14 mouse cellular contexts compared by ENCODE assay signal in genomic region chr4:102496269-102497177, GRCm38 (mm10).
A peak's percentile ranks its signal among the peaks of the same experiment; 100 is the strongest.
DNase-seq lines count a peak whose midpoint lies in the region; ATAC-seq and TF ChIP-seq lines count a peak whose summit lies in the region.
"Had no signal": no experiment of that assay in that cellular context is flagged by ENCODE, and none has a peak within 500 bp of the region (broad histone marks: within the 10 kb centered on the region; RNA-seq: fewer than 3 reads in every experiment).

No protein-coding gene starts in this region.

- no peaks in the 10 kb centered on the region for H3K27me3 ChIP-seq in forebrain, postnatal 0 days (ENCODE audit: insufficient read depth, low read length)
- H3K27me3 ChIP-seq in forebrain, embryonic 12.5 days = no peaks in the 10 kb centered on the region
- no peaks in the 10 kb centered on the region for H3K27me3 ChIP-seq in hindbrain, postnatal 0 days (ENCODE audit: insufficient read depth, low read length)
- H3K27me3 ChIP-seq in hindbrain, embryonic 10.5 days (ENCODE audit: insufficient read depth, poor library complexity, severe bottlenecking) = no peaks in the 10 kb centered on the region
- H3K27me3 ChIP-seq: hindbrain, embryonic 12.5 days; intestine, embryonic 15.5 days had no signal

- DNase-seq in forebrain, postnatal 0 days = peak; percentile 69
- peak; percentile 37 for DNase-seq in hindbrain, postnatal 0 days (ENCODE audit: low spot score)
- DNase-seq in hindbrain, embryonic 10.5 days (ENCODE audit: low spot score) = no peak
- DNase-seq in brain, embryonic 14.5 days (ENCODE audit: low read depth) = peak; percentile 78
- DNase-seq in layer of hippocampus, adult 8-10 months (ENCODE audit: low spot score in 2 of 2) = peak; percentile 38 to 46
- no peak for DNase-seq in thymus, postnatal 4 days
- DNase-seq: adrenal gland, adult 8-10 months; lung, postnatal 14 days; thymus, adult 2 months had no signal

- H3K27ac ChIP-seq in forebrain, postnatal 0 days (ENCODE audit: low read depth, low read length) = peak overlapping the region; percentile 45
- no peak overlapping the region for H3K27ac ChIP-seq in forebrain, embryonic 12.5 days
- H3K27ac ChIP-seq in hindbrain, postnatal 0 days = no peak overlapping the region
- H3K27ac ChIP-seq in hindbrain, embryonic 10.5 days = no peak overlapping the region
- H3K27ac ChIP-seq: hindbrain, embryonic 12.5 days; intestine, embryonic 15.5 days; limb, embryonic 12.5 days had no signal

- ATAC-seq in forebrain, postnatal 0 days = peak; percentile 63
- ATAC-seq in forebrain, embryonic 12.5 days (ENCODE audit: low FRiP score) = no peak
- no peak for ATAC-seq in hindbrain, postnatal 0 days
- ATAC-seq: CD4-positive, CD25-positive, alpha-beta regulatory T cell, adult 4 months; intestine, embryonic 15.5 days had no signal

- 67% methylated on average over 20 of the region's 20 CpGs for WGBS in forebrain, postnatal 0 days
- 90% methylated on average over 20 of the region's 20 CpGs for WGBS in forebrain, embryonic 12.5 days
- WGBS in hindbrain, postnatal 0 days = 78% methylated on average over 20 of the region's 20 CpGs
- 92% methylated on average over 20 of the region's 20 CpGs for WGBS in hindbrain, embryonic 10.5 days

- peaks cover 8% of the 10 kb centered on the region; the same call in 1 of the 2 replicates for H3K4me1 ChIP-seq in forebrain, postnatal 0 days (ENCODE audit: insufficient read depth)
- H3K4me1 ChIP-seq in forebrain, embryonic 12.5 days = peaks cover 9% of the 10 kb centered on the region
- H3K4me1 ChIP-seq in hindbrain, postnatal 0 days (ENCODE audit: insufficient read depth, low read length) = no peaks in the 10 kb centered on the region
- H3K4me1 ChIP-seq in hindbrain, embryonic 10.5 days (replicated peaks) = peaks cover 6% of the 10 kb centered on the region
- H3K4me1 ChIP-seq: intestine, embryonic 15.5 days had no signal

- H3K9ac ChIP-seq in forebrain, postnatal 0 days = no peak overlapping the region
- H3K9ac ChIP-seq in forebrain, embryonic 12.5 days = no peak overlapping the region
- no peak overlapping the region for H3K9ac ChIP-seq in hindbrain, postnatal 0 days (replicated peaks; ENCODE audit: low read length)
- H3K9ac ChIP-seq: hindbrain, embryonic 12.5 days; intestine, embryonic 15.5 days; limb, embryonic 12.5 days had no signal

- H3K4me2 ChIP-seq in forebrain, postnatal 0 days (ENCODE audit: low read depth) = no peak overlapping the region
- H3K4me2 ChIP-seq in forebrain, embryonic 12.5 days = no peak overlapping the region
- H3K4me2 ChIP-seq in hindbrain, postnatal 0 days (ENCODE audit: low read depth, low read length) = no peak overlapping the region
- H3K4me2 ChIP-seq: hindbrain, embryonic 12.5 days; intestine, embryonic 15.5 days; limb, embryonic 12.5 days had no signal

- no peak for TF ChIP-seq CTCF in forebrain, postnatal 0 days (IDR thresholded peaks at IDR 0.05; ENCODE audit: low read depth)
- no peak for TF ChIP-seq CTCF in hindbrain, postnatal 0 days (IDR thresholded peaks at IDR 0.05; ENCODE audit: low read depth)
- TF ChIP-seq CTCF in brain, embryonic 14.5 days (IDR thresholded peaks at IDR 0.05; ENCODE audit: borderline replicate concordance, extremely low read depth, insufficient read depth, insufficient read length) = no peak

- no peaks in the 10 kb centered on the region for H3K9me3 ChIP-seq in forebrain, postnatal 0 days (ENCODE audit: low read length)
- no peaks in the 10 kb centered on the region for H3K9me3 ChIP-seq in forebrain, embryonic 12.5 days
- H3K9me3 ChIP-seq in hindbrain, postnatal 0 days (ENCODE audit: low read length) = no peaks in the 10 kb centered on the region
- no peaks in the 10 kb centered on the region for H3K9me3 ChIP-seq in hindbrain, embryonic 10.5 days
- H3K9me3 ChIP-seq: hindbrain, embryonic 12.5 days; intestine, embryonic 15.5 days; limb, embryonic 12.5 days had no signal

- no peaks in the 10 kb centered on the region for H3K36me3 ChIP-seq in forebrain, postnatal 0 days (ENCODE audit: insufficient read depth)
- no peaks in the 10 kb centered on the region for H3K36me3 ChIP-seq in forebrain, embryonic 12.5 days (replicated peaks)
- H3K36me3 ChIP-seq in hindbrain, postnatal 0 days (ENCODE audit: insufficient read depth, low read length) = no peaks in the 10 kb centered on the region
- no peaks in the 10 kb centered on the region for H3K36me3 ChIP-seq in hindbrain, embryonic 10.5 days
- H3K36me3 ChIP-seq: hindbrain, embryonic 12.5 days; intestine, embryonic 15.5 days; limb, embryonic 12.5 days had no signal

- TF ChIP-seq POLR2A in brain, embryonic 14.5 days (IDR thresholded peaks at IDR 0.05; ENCODE audit: borderline replicate concordance, extremely low read depth, insufficient read depth, insufficient read length, poor library complexity, severe bottlenecking) = no peak

- no peak overlapping the region for H3K4me3 ChIP-seq in forebrain, postnatal 0 days (ENCODE audit: low read depth, low read length)
- H3K4me3 ChIP-seq in forebrain, embryonic 12.5 days (replicated peaks) = no peak overlapping the region
- H3K4me3 ChIP-seq in hindbrain, postnatal 0 days (ENCODE audit: low read length) = no peak overlapping the region
- no peak overlapping the region for H3K4me3 ChIP-seq in hindbrain, embryonic 10.5 days
- H3K4me3 ChIP-seq: hindbrain, embryonic 12.5 days; intestine, embryonic 15.5 days; limb, embryonic 12.5 days had no signal

Comparison
In these comparisons a context has a peak if more than half of its experiments do, and no peak if none do; other contexts are left out.
1. DNase-seq: peak in forebrain, postnatal 0 days (single experiment), hindbrain, postnatal 0 days (single experiment), brain, embryonic 14.5 days (single experiment) and layer of hippocampus, adult 8-10 months (2 of 2); none in hindbrain, embryonic 10.5 days (single experiment) and thymus, postnatal 4 days (single experiment).